Mouse (Mus musculus) spleen, postnatal 0 days (tissue): Measurements from ENCODE around the gene Cmc2. TPM values are rescaled to one million over a fixed set of nuclear protein-coding genes. Genes with fewer than 3 reads are reported as not detected.

Source experiments
- polyA plus RNA-seq: library from polyadenylated mRNA; unstranded; fragments of >200 nt; fragmentation: Nextera tagmentation; extraction: Ambion mirVana; gene quantifications from 2 replicates; pipeline ENCODE4 v1.2.1, GENCODE M21; 2015

The Cmc2 gene
- polyA plus RNA-seq = 96.4 and 111 TPM in 2 replicates

GRCm38 (mm10) chr8:116921337-116922059, at the start of gene Cmc2, which contains the start of gene Cenpn:
Gene Cmc2 (minus strand): TSS chr8:116921455.
Gene Cenpn (plus strand): TSS chr8:116921730.

DNA sequence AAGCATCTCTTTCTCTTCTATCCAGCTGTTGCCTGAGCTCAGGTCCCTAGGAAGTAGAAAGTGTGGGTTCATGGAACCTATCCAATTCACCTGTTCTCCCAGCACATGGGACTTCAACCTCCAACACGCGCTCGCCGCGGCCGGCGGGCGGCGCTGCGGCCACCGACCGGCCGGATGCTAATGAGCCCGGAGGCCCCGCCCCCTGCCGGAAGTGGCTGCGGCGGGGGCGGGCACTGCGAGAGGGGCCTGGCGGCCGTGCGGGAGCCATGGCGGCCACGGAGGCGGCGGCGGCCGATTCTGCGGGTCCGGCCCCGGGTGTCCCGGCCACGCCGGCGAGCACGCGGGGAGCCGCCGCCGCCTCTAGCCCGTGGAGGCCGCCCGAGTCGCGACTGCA, 21.9 kb upstream of the Cmc2 start, which contains the start of gene Atmin:
Gene Atmin (plus strand): TSS at position 233 of the 394 bp plus-strand sequence.

Other genes with a start within 250 kb of the Cmc2 start
- gene Cdyl2, start 188.5 kb downstream of the Cmc2 start, polyA plus RNA-seq = 3.3 and 4.9 TPM in 2 replicates
- gene Cenpn, start 275 bp upstream of the Cmc2 start, polyA plus RNA-seq = 32.8 and 34.9 TPM in 2 replicates
- gene Atmin, start 21.9 kb upstream of the Cmc2 start, polyA plus RNA-seq = 5.8 and 6.6 TPM in 2 replicates
- gene 1700030J22Rik, start 57.5 kb upstream of the Cmc2 start, polyA plus RNA-seq = 0.24 and 0.52 TPM in 2 replicates
- gene Gcsh, start 72.1 kb upstream of the Cmc2 start, polyA plus RNA-seq = 34.6 and 40.0 TPM in 2 replicates
- 0.16 and 0.24 TPM in 2 replicates for gene Pkd1l2, start 161.0 kb upstream of the Cmc2 start, polyA plus RNA-seq
- 0.08 TPM in 1 of 2 replicates, not detected in the other for gene Bco1, start 174.4 kb upstream of the Cmc2 start, polyA plus RNA-seq
- 1.5 and 1.6 TPM in 2 replicates for gene Gan, start 236.7 kb upstream of the Cmc2 start, polyA plus RNA-seq